Mouse (Mus musculus): ENCODE measurements around the gene Bmp6. TPM values are rescaled to one million over a fixed set of nuclear protein-coding genes. Genes with fewer than 3 reads are reported as not detected.

Bmp6 gene
- polyA plus RNA-seq, 1 experiment from 2014 or later, result 1.1 TPM

DNA sequence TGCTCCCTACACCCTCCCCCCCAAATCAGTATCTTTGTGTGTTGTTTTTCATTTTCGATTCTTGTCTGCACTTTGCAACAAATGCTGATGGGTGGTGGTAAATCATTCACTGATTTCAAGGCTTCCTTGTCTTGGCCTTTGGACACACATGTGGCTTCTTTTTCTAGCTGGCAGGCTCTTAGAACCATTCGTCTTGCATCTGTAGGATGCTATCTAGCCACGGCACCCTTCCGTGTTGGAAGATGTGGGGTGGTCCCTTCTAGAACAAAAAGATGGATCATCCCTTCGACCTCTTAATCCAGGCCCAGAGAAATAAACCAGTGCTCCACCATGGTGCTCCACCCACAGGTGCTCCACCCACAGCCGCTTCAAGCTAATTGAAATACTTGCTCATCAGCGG, 19.0 kb downstream of the Bmp6 start:
- Histone ChIP-seq H3K4me2 (replicated peaks; ENCODE audit: low read depth) (no peak overlapping the region), H3K4me1 (replicated peaks; ENCODE audit: control insufficient read depth, insufficient read depth, low read length) (no peaks in the 10 kb centered on the region), H3K9ac (ENCODE audit: low read depth, low read length) (no peak overlapping the region), H3K27me3 (replicated peaks; ENCODE audit: control insufficient read depth, insufficient read depth, low read length) (no peaks in the 10 kb centered on the region), H3K36me3 (ENCODE audit: control insufficient read depth, insufficient read depth) (no peaks in the 10 kb centered on the region), H3K4me3 (ENCODE audit: low read depth, low read length) (no peak overlapping the region), H3K9me3 (ENCODE audit: control insufficient read depth) (no peaks in the 10 kb centered on the region), H3K27ac (ENCODE audit: low read depth, low read length) (no peak overlapping the region)
- no peak for TF ChIP-seq CTCF (IDR thresholded peaks at IDR 0.05; ENCODE audit: low read depth)
- WGBS, result 83% methylated on average over 7 of the region's 7 CpGs
- ATAC-seq, result no peak

DNA sequence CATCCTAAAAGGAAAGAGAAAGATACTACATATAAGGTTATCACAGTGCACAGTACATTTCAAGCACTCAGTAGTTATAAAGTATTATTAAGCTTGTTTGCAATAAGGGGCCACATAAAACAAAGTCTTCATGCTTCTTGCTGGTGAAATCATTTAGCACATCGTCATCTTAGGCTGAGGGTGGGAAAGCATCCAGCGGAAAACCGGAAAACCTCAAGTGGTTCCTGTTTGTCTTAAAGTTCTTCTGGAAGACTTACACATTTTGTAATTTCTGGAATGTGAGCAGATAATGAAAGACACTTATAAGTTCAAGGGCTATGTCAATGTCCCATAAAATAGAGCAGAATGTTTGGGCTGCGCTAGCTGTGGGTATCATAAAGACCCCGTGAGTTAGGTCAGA, 24.7 kb downstream of the Bmp6 start:
- ATAC-seq, result no peak
- Histone ChIP-seq H3K9me3 (ENCODE audit: control insufficient read depth) (no peaks in the 10 kb centered on the region), H3K9ac (ENCODE audit: low read depth, low read length) (no peak overlapping the region), H3K4me3 (ENCODE audit: low read depth, low read length) (no peak overlapping the region), H3K36me3 (ENCODE audit: control insufficient read depth, insufficient read depth) (no peaks in the 10 kb centered on the region), H3K4me2 (replicated peaks; ENCODE audit: low read depth) (no peak overlapping the region), H3K27me3 (replicated peaks; ENCODE audit: control insufficient read depth, insufficient read depth, low read length) (no peaks in the 10 kb centered on the region), H3K27ac (ENCODE audit: low read depth, low read length) (no peak overlapping the region), H3K4me1 (replicated peaks; ENCODE audit: control insufficient read depth, insufficient read depth, low read length) (no peaks in the 10 kb centered on the region)
- TF ChIP-seq CTCF (IDR thresholded peaks at IDR 0.05; ENCODE audit: low read depth), result no peak
- 55% methylated on average over 5 of the region's 5 CpGs for WGBS

DNA sequence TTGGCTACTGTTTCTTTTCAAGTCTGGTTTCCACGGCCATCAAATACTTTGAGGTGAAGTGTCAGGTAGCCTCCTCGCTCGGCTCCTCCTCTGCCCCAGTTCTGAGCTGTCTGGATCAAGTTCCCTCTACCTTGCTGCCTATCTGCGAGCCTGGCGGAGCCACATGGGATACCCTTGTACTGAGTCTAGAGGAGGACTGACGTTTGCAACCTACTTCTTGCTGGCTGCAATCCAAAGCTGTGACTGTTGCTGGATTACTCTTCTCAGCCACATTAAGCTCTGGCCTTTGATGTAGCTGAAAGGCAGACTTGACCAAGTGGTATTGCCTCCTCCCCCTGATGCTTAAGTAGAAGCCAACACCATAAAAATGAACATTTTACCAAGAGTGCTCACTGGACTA, 31.2 kb downstream of the Bmp6 start:
- no peaks in the 10 kb centered on the region for H3K4me1 ChIP-seq (replicated peaks; ENCODE audit: control insufficient read depth, insufficient read depth, low read length)
- no peak overlapping the region for H3K4me2 ChIP-seq (replicated peaks; ENCODE audit: low read depth)
- H3K9me3 ChIP-seq (ENCODE audit: control insufficient read depth), result no peaks in the 10 kb centered on the region
- WGBS, result 80% methylated on average over 6 of the region's 6 CpGs
- no peaks in the 10 kb centered on the region for H3K36me3 ChIP-seq (ENCODE audit: control insufficient read depth, insufficient read depth)
- H3K27ac ChIP-seq (ENCODE audit: low read depth, low read length), result no peak overlapping the region
- ATAC-seq, result no peak
- H3K4me3 ChIP-seq (ENCODE audit: low read depth, low read length), result no peak overlapping the region
- H3K27me3 ChIP-seq (replicated peaks; ENCODE audit: control insufficient read depth, insufficient read depth, low read length), result no peaks in the 10 kb centered on the region
- H3K9ac ChIP-seq (ENCODE audit: low read depth, low read length), result no peak overlapping the region
- TF ChIP-seq CTCF (IDR thresholded peaks at IDR 0.05; ENCODE audit: low read depth), result no peak

DNA sequence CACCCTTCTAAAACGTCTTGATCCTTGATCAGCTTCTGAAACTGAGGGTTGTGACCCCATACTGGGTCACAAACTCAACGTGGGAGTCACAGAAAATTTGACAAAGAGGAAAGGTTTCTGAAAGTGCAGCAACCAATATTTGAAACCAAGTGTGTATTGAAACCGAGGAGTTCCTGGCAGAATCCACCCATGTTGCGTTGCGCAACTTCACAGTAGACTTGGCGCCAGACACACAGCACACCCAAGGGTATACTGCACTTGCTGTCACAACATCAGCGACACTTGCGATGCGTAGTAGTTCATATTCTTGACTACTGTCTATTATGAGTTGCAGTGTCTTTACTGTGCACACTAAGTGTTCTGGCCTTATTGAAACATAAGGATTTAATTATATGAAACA, 32.4 kb downstream of the Bmp6 start:
- Histone ChIP-seq H3K4me1 (replicated peaks; ENCODE audit: control insufficient read depth, insufficient read depth, low read length) (no peaks in the 10 kb centered on the region), H3K27ac (ENCODE audit: low read depth, low read length) (no peak overlapping the region), H3K36me3 (ENCODE audit: control insufficient read depth, insufficient read depth) (no peaks in the 10 kb centered on the region), H3K9me3 (ENCODE audit: control insufficient read depth) (no peaks in the 10 kb centered on the region), H3K9ac (ENCODE audit: low read depth, low read length) (no peak overlapping the region), H3K4me2 (replicated peaks; ENCODE audit: low read depth) (no peak overlapping the region), H3K27me3 (replicated peaks; ENCODE audit: control insufficient read depth, insufficient read depth, low read length) (no peaks in the 10 kb centered on the region), H3K4me3 (ENCODE audit: low read depth, low read length) (no peak overlapping the region)
- TF ChIP-seq CTCF (IDR thresholded peaks at IDR 0.05; ENCODE audit: low read depth), result no peak
- no peak for ATAC-seq
- WGBS, result 85% methylated on average over 9 of the region's 9 CpGs

DNA sequence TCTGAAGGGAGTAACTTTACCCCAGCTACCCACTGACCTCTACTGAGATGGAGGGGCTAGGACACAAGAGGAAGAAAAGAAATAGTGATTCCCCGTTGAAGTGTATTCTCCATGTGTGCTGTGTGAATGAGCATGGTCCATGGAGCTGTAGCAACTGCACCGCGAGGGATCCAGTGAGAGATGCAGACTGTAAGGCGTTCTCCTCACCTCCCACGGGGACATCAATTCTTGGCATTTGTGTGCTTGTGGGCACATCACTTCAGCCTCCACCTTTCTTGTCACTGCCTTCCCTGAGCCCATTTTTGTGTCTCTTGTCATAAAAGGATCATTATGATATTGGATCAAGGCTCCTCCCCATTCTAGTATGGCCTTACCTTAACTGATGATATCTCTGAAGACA, 34.9 kb downstream of the Bmp6 start:
- Histone ChIP-seq H3K36me3 (ENCODE audit: control insufficient read depth, insufficient read depth) (no peaks in the 10 kb centered on the region), H3K9ac (ENCODE audit: low read depth, low read length) (no peak overlapping the region), H3K27ac (ENCODE audit: low read depth, low read length) (no peak overlapping the region), H3K4me1 (replicated peaks; ENCODE audit: control insufficient read depth, insufficient read depth, low read length) (no peaks in the 10 kb centered on the region), H3K4me3 (ENCODE audit: low read depth, low read length) (no peak overlapping the region), H3K9me3 (ENCODE audit: control insufficient read depth) (no peaks in the 10 kb centered on the region), H3K4me2 (replicated peaks; ENCODE audit: low read depth) (no peak overlapping the region), H3K27me3 (replicated peaks; ENCODE audit: control insufficient read depth, insufficient read depth, low read length) (no peaks in the 10 kb centered on the region)
- no peak for TF ChIP-seq CTCF (IDR thresholded peaks at IDR 0.05; ENCODE audit: low read depth)
- WGBS, result 93% methylated on average over 5 of the region's 5 CpGs
- ATAC-seq, result no peak

DNA sequence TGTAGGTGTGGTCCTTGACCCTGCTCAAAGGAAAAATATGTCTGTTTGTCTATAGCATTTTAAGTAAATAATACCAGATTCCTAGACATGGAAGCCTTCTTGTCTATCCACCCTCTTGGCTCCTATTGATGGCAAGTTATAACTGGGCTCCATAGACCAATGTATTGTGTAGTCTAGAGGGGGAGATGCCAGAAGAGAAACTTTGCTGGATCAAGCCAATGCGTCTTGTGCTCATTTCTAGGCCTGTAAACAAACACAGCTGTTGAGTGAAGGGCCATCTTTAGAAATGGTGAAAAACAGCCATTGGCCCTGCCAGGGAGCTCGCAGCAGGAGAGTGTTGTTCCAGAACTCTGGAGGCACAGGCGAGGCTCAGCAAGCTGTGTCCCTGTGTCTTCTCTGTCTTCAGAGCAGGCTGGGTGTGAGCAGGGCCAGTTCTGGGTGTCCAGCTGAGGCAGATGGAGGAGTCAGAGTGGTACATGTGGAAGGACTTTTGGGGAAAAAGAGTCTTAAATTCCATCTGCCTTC, 41.2 kb downstream of the Bmp6 start:
- Histone ChIP-seq H3K27ac (ENCODE audit: low read depth, low read length) (no peak overlapping the region), H3K9ac (ENCODE audit: low read depth, low read length) (no peak overlapping the region), H3K36me3 (ENCODE audit: control insufficient read depth, insufficient read depth) (no peaks in the 10 kb centered on the region), H3K4me3 (ENCODE audit: low read depth, low read length) (no peak overlapping the region), H3K9me3 (ENCODE audit: control insufficient read depth) (no peaks in the 10 kb centered on the region), H3K4me1 (replicated peaks; ENCODE audit: control insufficient read depth, insufficient read depth, low read length) (no peaks in the 10 kb centered on the region), H3K4me2 (replicated peaks; ENCODE audit: low read depth) (no peak overlapping the region), H3K27me3 (replicated peaks; ENCODE audit: control insufficient read depth, insufficient read depth, low read length) (no peaks in the 10 kb centered on the region)
- ATAC-seq, result no peak
- no peak for TF ChIP-seq CTCF (IDR thresholded peaks at IDR 0.05; ENCODE audit: low read depth)
- WGBS, result 73% methylated on average over 3 of the region's 3 CpGs

DNA sequence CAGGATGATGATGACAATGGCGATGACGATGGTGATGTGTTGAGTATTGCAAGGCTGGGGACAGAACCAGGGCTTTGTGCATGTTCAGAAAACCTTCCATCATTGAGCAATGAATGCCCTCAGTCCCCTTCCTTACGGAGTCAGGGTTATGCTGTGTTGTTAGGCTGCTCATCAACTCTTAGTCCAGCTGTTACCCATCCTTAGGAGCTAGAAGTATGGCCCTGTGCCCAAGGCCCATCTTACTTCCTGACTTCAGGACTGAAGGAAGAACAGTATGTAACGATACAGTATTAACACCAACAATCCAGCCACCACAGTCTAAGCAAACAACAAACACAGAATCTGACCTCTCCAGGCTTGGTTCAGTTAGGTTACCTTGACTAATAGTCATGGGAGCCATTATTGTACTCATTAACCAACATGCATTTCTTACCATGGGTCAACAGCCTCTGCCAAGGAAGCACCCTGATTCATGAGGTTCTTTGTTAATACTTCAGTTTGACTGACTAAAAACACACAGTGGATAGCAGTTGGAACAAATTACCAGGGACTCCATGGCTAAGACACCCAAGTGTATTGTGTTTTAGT, 42.6 kb downstream of the Bmp6 start:
- Histone ChIP-seq H3K9ac (ENCODE audit: low read depth, low read length) (no peak overlapping the region), H3K36me3 (ENCODE audit: control insufficient read depth, insufficient read depth) (no peaks in the 10 kb centered on the region), H3K4me1 (replicated peaks; ENCODE audit: control insufficient read depth, insufficient read depth, low read length) (no peaks in the 10 kb centered on the region), H3K27me3 (replicated peaks; ENCODE audit: control insufficient read depth, insufficient read depth, low read length) (no peaks in the 10 kb centered on the region), H3K9me3 (ENCODE audit: control insufficient read depth) (no peaks in the 10 kb centered on the region), H3K4me3 (ENCODE audit: low read depth, low read length) (no peak overlapping the region), H3K27ac (ENCODE audit: low read depth, low read length) (no peak overlapping the region), H3K4me2 (replicated peaks; ENCODE audit: low read depth) (no peak overlapping the region)
- no peak for ATAC-seq
- WGBS, result 80% methylated on average over 4 of the region's 4 CpGs
- no peak for TF ChIP-seq CTCF (IDR thresholded peaks at IDR 0.05; ENCODE audit: low read depth)
